Mouse (Mus musculus) cerebellum, adult 2 months (tissue): ENCODE results near the gene Atp11a.

Experiments
- CTCF ChIP-seq: fragments of 200-500 bp; IDR thresholded peaks from 2 replicates; pipeline ENCODE4 v1.5.1; 2011; ENCODE audit warnings: low read depth, mild to moderate bottlenecking, control low read depth, low read length, moderate library complexity, borderline replicate concordance; ENCODE audit not compliant: insufficient read depth
- POLR2A ChIP-seq: fragments of 200-500 bp; IDR thresholded peaks from 2 replicates; pipeline ENCODE4 v1.6.1; 2011; ENCODE audit warnings: low read length, control low read depth, borderline replicate concordance; ENCODE audit not compliant: insufficient read depth

- TF ChIP-seq POLR2A (no peak), CTCF (no peak)
These were observed 8.6 kb upstream of the Atp11a start for GRCm38 (mm10) chr8:12748183-12748582.
